Mouse (Mus musculus): ENCODE measurements around the gene Crcp.

Crcp gene

DNA sequence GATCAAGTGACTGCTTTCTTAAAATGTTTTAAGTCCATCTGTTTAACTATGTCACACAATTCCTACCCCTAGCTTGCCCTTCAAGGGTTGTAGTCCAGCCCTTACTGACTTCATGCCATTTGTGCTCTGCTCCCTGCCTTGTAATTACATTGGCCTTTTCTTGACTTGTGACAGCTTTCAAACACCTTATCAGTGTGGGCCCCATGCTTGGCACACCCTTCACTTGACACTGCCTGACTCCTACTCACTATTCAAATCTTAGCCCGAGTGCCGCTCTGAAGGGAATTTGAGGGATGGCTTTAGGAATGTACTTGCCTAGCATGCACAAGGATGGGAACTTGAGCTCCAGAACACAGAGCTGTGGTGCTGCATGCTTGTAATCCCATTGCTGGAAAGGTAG is 68.7 kb downstream of the Crcp start:
- DNase-seq: no peak

GRCm38 (mm10) chr5:130101724-130102123 is 72.6 kb downstream of the Crcp start:
- no peak for DNase-seq

DNA sequence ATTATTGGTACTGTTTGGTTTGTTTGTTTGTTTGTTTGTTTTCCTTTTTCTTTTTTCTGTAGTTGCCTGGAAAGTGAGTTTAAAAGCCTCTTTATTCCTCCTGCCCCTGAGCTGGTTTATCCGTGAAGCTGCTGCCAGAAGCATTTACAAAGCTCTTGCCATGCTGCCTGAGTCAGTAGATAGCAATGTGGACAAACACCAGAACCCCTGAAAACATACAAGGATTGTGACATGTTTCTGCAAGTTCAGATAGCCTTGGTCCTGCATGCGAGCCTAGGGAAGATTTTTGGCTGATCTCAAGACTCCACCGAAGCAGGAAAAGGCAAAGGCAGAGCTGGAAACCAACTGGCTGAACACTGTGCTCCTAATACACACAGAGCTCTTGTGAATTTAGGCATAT is 80.3 kb downstream of the Crcp start:
- no peak for DNase-seq
